Mouse (Mus musculus): ENCODE measurements around the gene Adprhl1. TPM values are rescaled to one million over a fixed set of nuclear protein-coding genes. Genes with fewer than 3 reads are reported as not detected.

Gene Adprhl1
- polyA plus RNA-seq, 1 experiment from 2014 or later, result not detected

GRCm38 (mm10) chr8:13242985-13243870, 10.7 kb downstream of the Adprhl1 start:
- no peak overlapping the region for H3K9ac ChIP-seq (replicated peaks; ENCODE audit: low read length)
- no peaks in the 10 kb centered on the region for H3K27me3 ChIP-seq (ENCODE audit: control insufficient read depth, insufficient read depth, low read length)
- no peaks in the 10 kb centered on the region for H3K9me3 ChIP-seq (ENCODE audit: control insufficient read depth, low read length)
- no peak overlapping the region for H3K27ac ChIP-seq (replicated peaks; ENCODE audit: low read depth, low read length)
- H3K4me3 ChIP-seq (replicated peaks; ENCODE audit: low read depth, low read length), result no peak overlapping the region
- DNase-seq (no peak), ATAC-seq (ENCODE audit: low FRiP score, low TSS enrichment) (no peak)
- 84% methylated on average over 10 of the region's 10 CpGs for WGBS
- H3K4me2 ChIP-seq (ENCODE audit: low read length), result no peak overlapping the region
- no peaks in the 10 kb centered on the region for H3K36me3 ChIP-seq (ENCODE audit: control insufficient read depth, insufficient read depth, low read length)
- H3K4me1 ChIP-seq (ENCODE audit: control insufficient read depth, insufficient read depth, low read length), result no peaks in the 10 kb centered on the region

GRCm38 (mm10) chr8:13240691-13241090, 13.3 kb downstream of the Adprhl1 start:
- no peaks in the 10 kb centered on the region for H3K36me3 ChIP-seq (ENCODE audit: control insufficient read depth, insufficient read depth, low read length)
- no peak overlapping the region for H3K27ac ChIP-seq (replicated peaks; ENCODE audit: low read depth, low read length)
- H3K9ac ChIP-seq (replicated peaks; ENCODE audit: low read length), result no peak overlapping the region
- no peak overlapping the region for H3K4me3 ChIP-seq (replicated peaks; ENCODE audit: low read depth, low read length)
- no peaks in the 10 kb centered on the region for H3K27me3 ChIP-seq (ENCODE audit: control insufficient read depth, insufficient read depth, low read length)
- ATAC-seq (ENCODE audit: low FRiP score, low TSS enrichment) (no peak), DNase-seq (no peak)
- WGBS, result 81% methylated on average over 7 of the region's 7 CpGs
- H3K4me1 ChIP-seq (ENCODE audit: control insufficient read depth, insufficient read depth, low read length), result no peaks in the 10 kb centered on the region
- H3K9me3 ChIP-seq (ENCODE audit: control insufficient read depth, low read length), result no peaks in the 10 kb centered on the region
- no peak overlapping the region for H3K4me2 ChIP-seq (ENCODE audit: low read length)

- Histone ChIP-seq H3K9me3 (ENCODE audit: control insufficient read depth, low read length) (no peaks in the 10 kb centered on the region), H3K4me3 (replicated peaks; ENCODE audit: low read depth, low read length) (no peak overlapping the region), H3K36me3 (ENCODE audit: control insufficient read depth, insufficient read depth, low read length) (no peaks in the 10 kb centered on the region), H3K4me2 (ENCODE audit: low read length) (no peak overlapping the region), H3K9ac (replicated peaks; ENCODE audit: low read length) (no peak overlapping the region), H3K4me1 (ENCODE audit: control insufficient read depth, insufficient read depth, low read length) (no peaks in the 10 kb centered on the region), H3K27me3 (ENCODE audit: control insufficient read depth, insufficient read depth, low read length) (no peaks in the 10 kb centered on the region), H3K27ac (replicated peaks; ENCODE audit: low read depth, low read length) (no peak overlapping the region)
- 94% methylated on average over 9 of the region's 9 CpGs for WGBS
- no peak for ATAC-seq (ENCODE audit: low FRiP score, low TSS enrichment)
- no peak for DNase-seq
Measured at GRCm38 (mm10) chr8:13240055-13240454, 13.9 kb downstream of the Adprhl1 start.

GRCm38 (mm10) chr8:13234803-13235202, 19.2 kb downstream of the Adprhl1 start:
- H3K4me3 ChIP-seq (replicated peaks; ENCODE audit: low read depth, low read length), result no peak overlapping the region
- ATAC-seq (ENCODE audit: low FRiP score, low TSS enrichment), result no peak
- H3K4me2 ChIP-seq (ENCODE audit: low read length), result no peak overlapping the region
- H3K9me3 ChIP-seq (ENCODE audit: control insufficient read depth, low read length), result no peaks in the 10 kb centered on the region
- no peak for DNase-seq
- 89% methylated on average over 13 of the region's 13 CpGs for WGBS
- H3K36me3 ChIP-seq (ENCODE audit: control insufficient read depth, insufficient read depth, low read length), result no peaks in the 10 kb centered on the region
- no peaks in the 10 kb centered on the region for H3K4me1 ChIP-seq (ENCODE audit: control insufficient read depth, insufficient read depth, low read length)
- H3K27ac ChIP-seq (replicated peaks; ENCODE audit: low read depth, low read length), result no peak overlapping the region
- H3K9ac ChIP-seq (replicated peaks; ENCODE audit: low read length), result no peak overlapping the region
- no peaks in the 10 kb centered on the region for H3K27me3 ChIP-seq (ENCODE audit: control insufficient read depth, insufficient read depth, low read length)

GRCm38 (mm10) chr8:13230471-13230870, 23.5 kb downstream of the Adprhl1 start:
- Histone ChIP-seq H3K4me3 (replicated peaks; ENCODE audit: low read depth, low read length) (no peak overlapping the region), H3K9me3 (ENCODE audit: control insufficient read depth, low read length) (no peaks in the 10 kb centered on the region), H3K4me1 (ENCODE audit: control insufficient read depth, insufficient read depth, low read length) (0 out of 2 replicates have a peak, but pooled peaks cover 8% of the 10 kb centered on the region), H3K9ac (replicated peaks; ENCODE audit: low read length) (no peak overlapping the region), H3K27me3 (ENCODE audit: control insufficient read depth, insufficient read depth, low read length) (no peaks in the 10 kb centered on the region), H3K27ac (replicated peaks; ENCODE audit: low read depth, low read length) (no peak overlapping the region), H3K36me3 (ENCODE audit: control insufficient read depth, insufficient read depth, low read length) (no peaks in the 10 kb centered on the region), H3K4me2 (ENCODE audit: low read length) (no peak overlapping the region)
- ATAC-seq (ENCODE audit: low FRiP score, low TSS enrichment) (no peak), DNase-seq (no peak)
- 88% methylated on average over 4 of the region's 4 CpGs for WGBS

- H3K36me3 ChIP-seq (ENCODE audit: control insufficient read depth, insufficient read depth, low read length), result no peaks in the 10 kb centered on the region
- DNase-seq (no peak), ATAC-seq (ENCODE audit: low FRiP score, low TSS enrichment) (no peak)
- H3K9me3 ChIP-seq (ENCODE audit: control insufficient read depth, low read length), result no peaks in the 10 kb centered on the region
- 0 out of 2 replicates have a peak, but pooled peaks cover 8% of the 10 kb centered on the region for H3K4me1 ChIP-seq (ENCODE audit: control insufficient read depth, insufficient read depth, low read length)
- 90% methylated on average over 12 of the region's 12 CpGs for WGBS
- no peak overlapping the region for H3K9ac ChIP-seq (replicated peaks; ENCODE audit: low read length)
- no peak overlapping the region for H3K4me3 ChIP-seq (replicated peaks; ENCODE audit: low read depth, low read length)
- H3K27ac ChIP-seq (replicated peaks; ENCODE audit: low read depth, low read length), result no peak overlapping the region
- H3K4me2 ChIP-seq (ENCODE audit: low read length), result no peak overlapping the region
- no peaks in the 10 kb centered on the region for H3K27me3 ChIP-seq (ENCODE audit: control insufficient read depth, insufficient read depth, low read length)
Measured at GRCm38 (mm10) chr8:13229802-13230201, 24.2 kb downstream of the Adprhl1 start.

- 57% methylated on average over 9 of the region's 9 CpGs for WGBS
Measured at GRCm38 (mm10) chr8:13228923-13229610, 24.9 kb downstream of the Adprhl1 start.

GRCm38 (mm10) chr8:13227184-13227583, 26.8 kb downstream of the Adprhl1 start:
- no peak overlapping the region for H3K4me2 ChIP-seq (ENCODE audit: low read length)
- no peak overlapping the region for H3K4me3 ChIP-seq (replicated peaks; ENCODE audit: low read depth, low read length)
- ATAC-seq (ENCODE audit: low FRiP score, low TSS enrichment) (no peak), DNase-seq (no peak)
- H3K36me3 ChIP-seq (ENCODE audit: control insufficient read depth, insufficient read depth, low read length), result no peaks in the 10 kb centered on the region
- H3K4me1 ChIP-seq (ENCODE audit: control insufficient read depth, insufficient read depth, low read length), result 0 out of 2 replicates have a peak, but pooled peaks cover 8% of the 10 kb centered on the region
- H3K27me3 ChIP-seq (ENCODE audit: control insufficient read depth, insufficient read depth, low read length), result no peaks in the 10 kb centered on the region
- no peaks in the 10 kb centered on the region for H3K9me3 ChIP-seq (ENCODE audit: control insufficient read depth, low read length)
- no peak overlapping the region for H3K27ac ChIP-seq (replicated peaks; ENCODE audit: low read depth, low read length)
- WGBS, result 79% methylated on average over 3 of the region's 3 CpGs
- H3K9ac ChIP-seq (replicated peaks; ENCODE audit: low read length), result no peak overlapping the region

More at GRCm38 (mm10) chr8:13228923-13229610, 24.9 kb downstream of the Adprhl1 start:
- Histone ChIP-seq H3K4me3 (replicated peaks; ENCODE audit: low read depth, low read length) (no peak overlapping the region), H3K27ac (replicated peaks; ENCODE audit: low read depth, low read length) (no peak overlapping the region), H3K9me3 (ENCODE audit: control insufficient read depth, low read length) (no peaks in the 10 kb centered on the region), H3K4me2 (ENCODE audit: low read length) (no peak overlapping the region), H3K9ac (replicated peaks; ENCODE audit: low read length) (no peak overlapping the region), H3K36me3 (ENCODE audit: control insufficient read depth, insufficient read depth, low read length) (no peaks in the 10 kb centered on the region), H3K27me3 (ENCODE audit: control insufficient read depth, insufficient read depth, low read length) (no peaks in the 10 kb centered on the region), H3K4me1 (ENCODE audit: control insufficient read depth, insufficient read depth, low read length) (0 out of 2 replicates have a peak, but pooled peaks cover 8% of the 10 kb centered on the region)
- ATAC-seq (ENCODE audit: low FRiP score, low TSS enrichment) (no peak), DNase-seq (no peak)

Measured in midbrain, embryonic 14.5 days (tissue).